Mouse (Mus musculus): ENCODE data around the gene Mapkbp1.

Mapkbp1 gene

GRCm38 (mm10) chr2:120054771-120055552, 82.5 kb downstream of the Mapkbp1 start:
- DNase-seq (ENCODE audit: low read depth, low spot score): no peak

- DNase-seq (ENCODE audit: low read depth, low spot score): no peak
Observed at GRCm38 (mm10) chr2:120055923-120056322, 83.4 kb downstream of the Mapkbp1 start.

- no peak for DNase-seq (ENCODE audit: low read depth, low spot score)
Observed at GRCm38 (mm10) chr2:120058818-120059217, 86.3 kb downstream of the Mapkbp1 start.

- DNase-seq (ENCODE audit: low read depth, low spot score): no peak
Observed at GRCm38 (mm10) chr2:120059466-120059865, 87.0 kb downstream of the Mapkbp1 start.

GRCm38 (mm10) chr2:120060190-120060589, 87.7 kb downstream of the Mapkbp1 start:
- no peak for DNase-seq (ENCODE audit: low read depth, low spot score)

GRCm38 (mm10) chr2:120060651-120061050, 88.2 kb downstream of the Mapkbp1 start:
- no peak for DNase-seq (ENCODE audit: low read depth, low spot score)

- DNase-seq (ENCODE audit: low read depth, low spot score): no peak
Observed at GRCm38 (mm10) chr2:120062248-120062647, 89.7 kb downstream of the Mapkbp1 start.

GRCm38 (mm10) chr2:120064639-120065038, 92.1 kb downstream of the Mapkbp1 start:
- no peak for DNase-seq (ENCODE audit: low read depth, low spot score)

- no peak for DNase-seq (ENCODE audit: low read depth, low spot score)
Observed at GRCm38 (mm10) chr2:120065243-120065642, 92.7 kb downstream of the Mapkbp1 start.

GRCm38 (mm10) chr2:120066224-120066623, 93.7 kb downstream of the Mapkbp1 start:
- DNase-seq (ENCODE audit: low read depth, low spot score): no peak

- peak; percentile 39 for DNase-seq (ENCODE audit: low read depth, low spot score)
Observed at GRCm38 (mm10) chr2:120068555-120069465, 96.3 kb downstream of the Mapkbp1 start.

- DNase-seq (ENCODE audit: low read depth, low spot score): no peak
Observed at GRCm38 (mm10) chr2:120069466-120069990, 97.0 kb downstream of the Mapkbp1 start.

GRCm38 (mm10) chr2:120074096-120074495, 101.6 kb downstream of the Mapkbp1 start:
- DNase-seq (ENCODE audit: low read depth, low spot score): no peak

- DNase-seq (ENCODE audit: low read depth, low spot score): no peak
Observed at GRCm38 (mm10) chr2:120076076-120076705, 103.7 kb downstream of the Mapkbp1 start.
